Mouse (Mus musculus): ENCODE measurements at regions not wholly inside any gene's neighbourhood (a gene's known extent, or its start where the extent isn't known, plus 50 kb on each side); places are given as distances from the start of the nearest gene placed in this dataset.

DNA sequence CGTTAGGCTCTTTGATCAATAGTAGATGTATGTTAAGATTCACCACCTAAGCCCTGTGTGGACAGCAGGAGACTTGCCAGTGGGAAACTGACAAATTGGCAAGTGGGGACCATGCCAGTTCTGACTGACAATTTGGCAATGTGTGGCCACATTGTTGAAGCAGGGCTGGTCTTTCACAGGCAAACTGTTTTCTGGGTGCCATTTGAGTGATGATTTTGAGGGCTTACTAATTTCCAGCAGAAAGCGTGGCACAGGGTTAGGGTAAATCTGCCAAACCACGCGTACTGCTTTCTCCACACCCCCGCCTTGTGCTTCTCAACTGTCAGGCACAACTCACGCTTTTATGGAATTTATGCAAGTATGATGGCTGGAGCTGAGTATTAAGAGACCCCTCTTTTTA lies 91.2 kb upstream of the Trpm3 start:
- DNase-seq (ENCODE audit: low spot score in 2 of 2): no peak

DNA sequence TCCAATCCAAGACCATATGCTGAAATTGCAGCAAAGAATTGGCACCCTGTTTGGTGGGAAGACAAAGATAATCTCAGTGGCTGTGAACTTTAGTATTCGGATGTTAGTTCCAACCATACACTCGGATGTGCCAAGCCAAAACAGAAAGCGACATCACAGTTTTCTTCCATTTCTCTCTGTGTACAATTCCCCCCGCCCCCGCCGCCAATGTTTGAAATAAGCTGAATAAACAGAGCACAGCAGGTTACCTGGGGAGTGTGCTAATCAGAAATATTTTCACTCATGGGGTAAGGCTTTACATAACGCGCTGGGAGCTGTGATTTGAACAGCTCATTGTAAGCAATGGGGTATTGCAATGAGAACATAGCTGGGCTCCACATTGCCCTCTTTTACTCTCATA lies 72.5 kb upstream of the Trpm3 start:
- no peak for DNase-seq (ENCODE audit: low spot score in 2 of 2)

DNA sequence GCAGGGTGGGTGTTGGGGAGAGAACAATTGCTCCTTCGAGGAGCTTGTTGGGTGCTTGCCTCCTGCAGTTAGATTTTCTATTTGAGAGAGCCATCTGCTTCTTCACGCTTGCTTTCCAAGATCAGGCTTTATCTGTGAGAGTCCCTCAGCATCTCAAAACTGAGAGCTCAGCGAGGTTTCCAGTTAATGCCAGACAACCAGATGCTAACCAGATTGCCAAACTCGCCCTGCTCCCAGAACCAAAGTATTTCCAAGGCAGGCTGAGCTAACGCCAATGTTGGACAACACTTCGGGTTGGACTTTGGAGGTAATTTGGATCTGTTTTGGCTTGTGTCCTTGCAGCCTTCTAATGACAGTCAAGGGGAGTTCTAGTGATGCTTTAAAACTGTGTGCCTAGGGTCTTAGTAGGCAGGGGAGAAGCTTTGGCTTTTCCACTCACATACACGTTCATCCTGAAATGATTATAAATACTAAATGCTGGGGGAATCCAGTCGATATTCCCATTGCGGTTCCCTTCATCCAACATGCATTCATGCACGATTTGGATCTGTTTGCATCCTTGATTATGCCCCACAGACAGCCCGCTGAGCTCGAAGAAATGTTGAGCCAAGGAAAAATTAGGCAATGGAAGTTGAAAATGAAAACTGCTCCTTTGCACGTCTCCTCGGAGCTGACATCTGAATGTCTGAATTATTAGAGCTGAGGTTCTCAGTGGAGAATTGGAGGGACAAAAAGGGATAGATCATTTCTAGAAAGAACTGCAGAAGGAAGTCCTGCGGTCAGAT lies 68.4 kb upstream of the Trpm3 start:
- DNase-seq (ENCODE audit: low spot score in 2 of 2): no peak

DNA sequence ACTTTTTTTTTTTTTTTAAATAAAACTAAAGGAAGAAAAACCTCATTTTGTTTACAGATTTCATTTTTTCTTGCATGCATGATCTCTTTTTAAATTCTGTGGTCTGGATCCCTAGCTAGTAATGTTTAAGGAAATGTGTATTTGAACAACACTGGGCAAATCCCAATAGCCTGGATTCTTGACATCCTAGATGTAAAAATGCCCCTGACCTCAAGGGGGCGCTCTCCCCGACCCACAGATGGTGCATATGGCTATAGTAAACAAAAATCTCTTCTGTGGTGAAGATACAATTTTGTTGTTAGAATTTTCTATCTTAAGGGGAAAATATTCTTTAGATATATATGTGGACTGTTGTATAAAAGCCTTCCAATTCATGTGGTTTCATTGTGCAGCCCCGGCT lies 67.1 kb upstream of the Trpm3 start:
- no peak for DNase-seq (ENCODE audit: low spot score in 2 of 2)

DNA sequence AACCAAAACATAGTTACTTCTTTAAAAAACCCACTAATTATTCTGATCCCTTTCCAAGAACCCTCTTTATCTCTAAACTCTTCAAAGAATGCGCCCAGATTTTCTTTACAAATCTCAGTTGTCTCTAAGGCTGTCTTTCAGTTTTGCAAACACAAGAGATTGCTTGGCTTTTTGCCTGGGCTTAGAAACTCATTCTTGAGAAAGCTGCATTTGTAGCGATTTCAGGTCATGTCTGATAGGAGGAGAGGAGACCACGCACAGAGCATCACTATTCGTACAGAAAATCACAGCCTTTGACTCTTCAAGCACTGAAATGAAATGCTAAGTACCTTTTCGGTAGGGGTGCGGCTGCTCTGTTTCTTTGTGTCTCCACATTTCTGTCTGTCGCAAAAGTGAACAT lies 64.8 kb upstream of the Trpm3 start:
- DNase-seq (ENCODE audit: low spot score in 2 of 2): no peak

DNA sequence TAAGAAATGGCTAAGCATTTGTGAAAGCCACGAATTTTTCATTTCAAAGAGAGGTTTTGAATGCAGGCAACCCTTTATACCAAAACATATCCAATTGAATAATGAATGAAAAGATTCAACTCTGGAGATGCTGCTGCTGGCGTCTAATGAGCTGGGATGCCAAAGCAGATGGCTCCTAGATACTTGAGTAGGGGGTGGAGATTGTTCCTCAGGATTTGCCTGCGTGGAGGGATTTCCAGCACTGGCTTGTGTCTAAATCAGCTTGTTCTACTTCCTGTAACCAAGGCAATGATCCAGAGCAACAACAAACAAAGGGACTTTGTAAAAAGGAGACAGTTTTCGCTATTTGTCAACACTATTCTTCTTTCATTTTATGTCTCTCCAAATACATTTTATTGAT lies 57.4 kb upstream of the Trpm3 start:
- no peak for DNase-seq (ENCODE audit: low spot score in 2 of 2)

Data from gastrocnemius, adult 8-10 months (tissue).